Mouse (Mus musculus): Measurements from ENCODE around the gene Ly75. TPM values are rescaled to one million over a fixed set of nuclear protein-coding genes. Genes with fewer than 3 reads are reported as not detected.
A peak's percentile ranks its signal among the peaks of the same experiment; 100 is the strongest.

Ly75 gene
- polyA plus RNA-seq, 1 experiment from 2014 or later: 2.0 TPM

DNA sequence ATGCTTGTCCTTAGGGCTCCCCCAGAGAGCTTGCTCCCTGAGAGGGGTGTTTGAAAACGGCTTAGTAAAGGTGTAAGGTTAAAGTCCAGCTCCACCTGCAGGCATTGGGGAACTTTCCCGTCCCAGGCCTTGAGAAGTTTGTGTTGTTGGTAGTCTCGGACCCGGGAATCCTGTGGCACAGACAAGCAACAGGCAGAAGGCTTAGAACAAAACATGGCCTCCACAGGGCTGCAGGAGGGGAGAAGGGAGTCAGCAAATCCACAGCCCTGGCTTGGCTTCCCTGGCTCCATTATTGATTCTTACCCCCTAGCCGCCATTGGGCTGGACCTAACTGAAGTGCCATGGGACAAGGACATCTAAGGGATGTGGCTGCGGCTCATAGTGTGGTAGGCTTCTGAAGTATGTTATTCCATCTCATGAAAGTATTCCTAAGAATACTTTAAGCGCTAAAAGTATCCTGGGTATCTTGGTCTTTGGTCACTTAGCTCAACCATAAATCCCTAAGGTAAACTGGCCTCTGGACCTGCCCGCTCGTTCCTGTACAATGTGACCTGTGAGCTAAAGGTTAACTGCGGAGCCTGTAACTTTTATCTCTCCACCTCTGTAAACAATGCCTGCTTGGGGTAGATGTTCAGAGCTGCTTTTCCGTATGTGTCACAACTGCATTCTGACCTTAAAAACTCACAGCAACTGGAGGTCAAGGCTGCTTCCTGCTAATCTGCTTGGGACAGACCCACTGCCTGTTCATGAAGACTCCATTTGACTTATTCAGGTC lies 27.1 kb upstream of the Ly75 start:
- TF ChIP-seq CTCF (IDR thresholded peaks at IDR 0.05; ENCODE audit: low read depth) (no peak), EP300 (IDR thresholded peaks at IDR 0.05; ENCODE audit: low read depth) (no peak; the same call in 1 of the 2 replicates)
- peak; percentile 92 for ATAC-seq

GRCm38 (mm10) chr2:60409194-60409593 lies 26.1 kb upstream of the Ly75 start:
- no peaks in the 10 kb centered on the region for H3K9me3 ChIP-seq (ENCODE audit: low read length)
- H3K4me2 ChIP-seq (ENCODE audit: low read depth, low read length): no peak overlapping the region
- no peak overlapping the region for H3K4me3 ChIP-seq (ENCODE audit: low read depth, low read length)
- peaks cover 12% of the 10 kb centered on the region for H3K4me1 ChIP-seq (ENCODE audit: insufficient read depth)
- no peak for TF ChIP-seq EP300 (IDR thresholded peaks at IDR 0.05; ENCODE audit: low read depth)
- no peak for TF ChIP-seq CTCF (IDR thresholded peaks at IDR 0.05; ENCODE audit: low read depth)
- H3K27me3 ChIP-seq (ENCODE audit: insufficient read depth, low read length): no peaks in the 10 kb centered on the region
- H3K27ac ChIP-seq (ENCODE audit: low read depth): no peak overlapping the region
- 68% methylated on average over 6 of the region's 6 CpGs for WGBS (ENCODE audit: insufficient replicate concordance)
- ATAC-seq (no peak), DNase-seq (no peak)
- no peaks in the 10 kb centered on the region for H3K36me3 ChIP-seq (replicated peaks; ENCODE audit: insufficient read depth, low read length)
- no peak overlapping the region for H3K9ac ChIP-seq (replicated peaks)

More for the DNA sequence above, 27.1 kb upstream of the Ly75 start:
- Histone ChIP-seq H3K4me1 (ENCODE audit: insufficient read depth) (peaks cover 12% of the 10 kb centered on the region), H3K27ac (ENCODE audit: low read depth) (peak overlapping the region; percentile 85), H3K4me2 (ENCODE audit: low read depth, low read length) (no peak overlapping the region), H3K9ac (replicated peaks) (no peak overlapping the region), H3K36me3 (replicated peaks; ENCODE audit: insufficient read depth, low read length) (no peaks in the 10 kb centered on the region), H3K4me3 (ENCODE audit: low read depth, low read length) (no peak overlapping the region), H3K27me3 (ENCODE audit: insufficient read depth, low read length) (no peaks in the 10 kb centered on the region), H3K9me3 (ENCODE audit: low read length) (no peaks in the 10 kb centered on the region)
- peak; percentile 32 for DNase-seq
- WGBS (ENCODE audit: insufficient replicate concordance): 57% methylated on average over 11 of the region's 11 CpGs

- TF ChIP-seq CTCF (IDR thresholded peaks at IDR 0.05; ENCODE audit: low read depth) (no peak), EP300 (IDR thresholded peaks at IDR 0.05; ENCODE audit: low read depth) (no peak)
- no peak overlapping the region for H3K27ac ChIP-seq (ENCODE audit: low read depth)
- no peak overlapping the region for H3K9ac ChIP-seq (replicated peaks)
- DNase-seq (peak; percentile 22), ATAC-seq (no peak)
- no peaks in the 10 kb centered on the region for H3K36me3 ChIP-seq (replicated peaks; ENCODE audit: insufficient read depth, low read length)
- H3K27me3 ChIP-seq (ENCODE audit: insufficient read depth, low read length): no peaks in the 10 kb centered on the region
- H3K4me2 ChIP-seq (ENCODE audit: low read depth, low read length): no peak overlapping the region
- 53% methylated on average over 2 of the region's 2 CpGs for WGBS (ENCODE audit: insufficient replicate concordance)
- H3K4me3 ChIP-seq (ENCODE audit: low read depth, low read length): no peak overlapping the region
- H3K9me3 ChIP-seq (ENCODE audit: low read length): no peaks in the 10 kb centered on the region
- H3K4me1 ChIP-seq (ENCODE audit: insufficient read depth): peaks cover 9% of the 10 kb centered on the region
Measured at GRCm38 (mm10) chr2:60407387-60407786, 24.3 kb upstream of the Ly75 start.

DNA sequence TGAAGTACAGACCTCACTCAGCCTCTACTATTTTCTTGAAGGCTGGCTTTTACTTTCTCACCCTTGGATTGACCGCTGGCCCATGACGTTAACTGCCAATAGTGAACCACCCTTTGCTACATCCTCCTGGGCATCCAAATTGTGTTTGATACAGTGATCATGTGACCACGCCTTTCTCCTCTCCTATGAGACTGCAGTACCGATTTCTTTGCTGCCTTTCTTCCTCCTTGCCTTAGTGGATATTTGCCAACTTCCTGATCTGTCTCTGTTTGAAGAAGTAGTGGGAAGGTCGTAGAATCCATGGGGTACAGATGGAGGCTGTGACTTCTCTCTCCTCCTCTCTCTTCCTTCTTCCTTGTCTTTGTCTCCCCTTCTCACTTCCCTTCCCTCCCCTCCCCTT lies 22.3 kb upstream of the Ly75 start:
- 70% methylated on average over 5 of the region's 5 CpGs for WGBS (ENCODE audit: insufficient replicate concordance)
- Histone ChIP-seq H3K4me3 (ENCODE audit: low read depth, low read length) (no peak overlapping the region), H3K4me1 (ENCODE audit: insufficient read depth) (peaks cover 14% of the 10 kb centered on the region), H3K27ac (ENCODE audit: low read depth) (no peak overlapping the region), H3K36me3 (replicated peaks; ENCODE audit: insufficient read depth, low read length) (no peaks in the 10 kb centered on the region), H3K27me3 (ENCODE audit: insufficient read depth, low read length) (no peaks in the 10 kb centered on the region), H3K4me2 (ENCODE audit: low read depth, low read length) (no peak overlapping the region), H3K9me3 (ENCODE audit: low read length) (no peaks in the 10 kb centered on the region), H3K9ac (replicated peaks) (no peak overlapping the region)
- TF ChIP-seq EP300 (IDR thresholded peaks at IDR 0.05; ENCODE audit: low read depth) (no peak), CTCF (IDR thresholded peaks at IDR 0.05; ENCODE audit: low read depth) (no peak)
- no peak for DNase-seq
- ATAC-seq: no peak

DNA sequence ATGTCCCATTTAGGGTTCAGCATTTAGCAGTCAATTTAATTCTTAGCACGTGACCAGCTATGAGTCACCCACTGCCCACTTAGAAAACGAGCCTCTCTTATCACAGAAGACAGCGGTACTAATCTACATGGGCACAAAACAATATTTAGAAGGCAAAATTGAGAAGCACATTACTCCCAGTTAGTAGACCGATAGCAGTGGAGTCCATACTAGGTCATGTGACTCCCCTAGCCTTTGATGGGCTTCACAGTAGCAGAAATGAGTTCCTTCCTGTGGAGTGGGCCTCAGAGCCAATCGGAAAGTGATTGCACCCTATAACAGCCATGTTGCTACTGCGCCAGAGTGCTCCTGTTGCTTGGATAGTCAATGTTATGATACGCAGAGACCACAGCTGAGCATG lies 21.7 kb upstream of the Ly75 start:
- DNase-seq (no peak), ATAC-seq (no peak)
- H3K9me3 ChIP-seq (ENCODE audit: low read length): no peaks in the 10 kb centered on the region
- TF ChIP-seq CTCF (IDR thresholded peaks at IDR 0.05; ENCODE audit: low read depth) (no peak), EP300 (IDR thresholded peaks at IDR 0.05; ENCODE audit: low read depth) (no peak)
- no peaks in the 10 kb centered on the region for H3K36me3 ChIP-seq (replicated peaks; ENCODE audit: insufficient read depth, low read length)
- H3K27me3 ChIP-seq (ENCODE audit: insufficient read depth, low read length): no peaks in the 10 kb centered on the region
- H3K9ac ChIP-seq (replicated peaks): no peak overlapping the region
- no peak overlapping the region for H3K4me2 ChIP-seq (ENCODE audit: low read depth, low read length)
- peaks cover 10% of the 10 kb centered on the region for H3K4me1 ChIP-seq (ENCODE audit: insufficient read depth)
- WGBS (ENCODE audit: insufficient replicate concordance): 82% methylated on average over 7 of the region's 7 CpGs
- no peak overlapping the region for H3K4me3 ChIP-seq (ENCODE audit: low read depth, low read length)
- H3K27ac ChIP-seq (ENCODE audit: low read depth): no peak overlapping the region

GRCm38 (mm10) chr2:60401694-60402093 lies 18.6 kb upstream of the Ly75 start:
- 49% methylated on average over 5 of the region's 5 CpGs for WGBS (ENCODE audit: insufficient replicate concordance)
- Histone ChIP-seq H3K4me2 (ENCODE audit: low read depth, low read length) (peak overlapping the region; percentile 13; the same call in 1 of the 2 replicates), H3K4me3 (ENCODE audit: low read depth, low read length) (no peak overlapping the region), H3K9ac (replicated peaks) (no peak overlapping the region), H3K36me3 (replicated peaks; ENCODE audit: insufficient read depth, low read length) (no peaks in the 10 kb centered on the region), H3K27me3 (ENCODE audit: insufficient read depth, low read length) (no peaks in the 10 kb centered on the region), H3K4me1 (ENCODE audit: insufficient read depth) (peaks cover 8% of the 10 kb centered on the region; the same call in 1 of the 2 replicates), H3K27ac (ENCODE audit: low read depth) (no peak overlapping the region), H3K9me3 (ENCODE audit: low read length) (no peaks in the 10 kb centered on the region)
- no peak for DNase-seq
- TF ChIP-seq CTCF (IDR thresholded peaks at IDR 0.05; ENCODE audit: low read depth) (no peak), EP300 (IDR thresholded peaks at IDR 0.05; ENCODE audit: low read depth) (no peak)
- no peak for ATAC-seq
